Mouse (Mus musculus) MEL-GATA-1-ER (cell line): ENCODE data around the gene Wfdc5.

Source experiments
- DNase-seq: peaks from one replicate; pipeline ENCODE4 v3.0.0-alpha.2; 2012; ENCODE audit warnings: low read depth; ENCODE audit errors: extremely low read depth

Wfdc5 gene

DNA sequence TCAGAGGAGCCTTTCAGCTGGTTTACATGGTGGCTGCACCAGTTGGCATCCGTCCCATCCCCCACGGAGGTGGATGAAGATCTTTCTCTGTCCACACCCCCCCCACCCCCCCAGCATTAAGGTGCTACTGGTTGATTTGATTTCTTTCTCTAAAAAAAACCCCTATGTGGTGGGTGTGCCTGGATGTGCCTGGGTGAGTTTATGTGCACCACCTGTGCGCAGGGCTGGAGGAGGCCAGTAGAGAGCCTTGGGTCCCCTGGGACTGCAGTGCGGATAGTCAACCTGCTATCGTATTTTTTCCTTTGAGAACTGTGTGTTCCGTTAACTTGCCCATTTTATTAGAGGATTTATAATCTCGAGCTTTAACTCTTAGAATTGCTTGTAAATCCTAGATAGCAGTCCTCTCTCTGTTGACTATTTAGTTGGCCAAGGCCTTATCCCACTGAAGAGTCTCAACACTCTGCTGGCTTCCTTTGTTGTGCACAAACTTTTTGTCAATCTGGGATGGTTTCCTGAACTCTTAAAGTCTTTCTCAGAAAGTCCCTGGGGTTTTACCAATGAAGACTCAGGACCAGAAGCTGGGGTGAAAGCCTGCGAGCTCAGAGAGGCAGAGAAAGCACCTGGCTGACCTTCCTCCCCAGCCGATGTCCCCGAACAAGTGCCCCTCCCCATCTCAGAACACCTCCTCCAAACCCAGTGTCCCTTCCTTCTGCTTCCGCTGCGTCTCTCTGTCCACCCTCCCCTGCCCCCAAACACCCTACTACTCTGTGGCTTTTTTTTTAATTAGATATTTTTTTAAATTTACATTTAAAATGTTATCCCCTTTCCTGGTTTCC, 53.7 kb downstream of the Wfdc5 start:
- DNase-seq = no peak

DNA sequence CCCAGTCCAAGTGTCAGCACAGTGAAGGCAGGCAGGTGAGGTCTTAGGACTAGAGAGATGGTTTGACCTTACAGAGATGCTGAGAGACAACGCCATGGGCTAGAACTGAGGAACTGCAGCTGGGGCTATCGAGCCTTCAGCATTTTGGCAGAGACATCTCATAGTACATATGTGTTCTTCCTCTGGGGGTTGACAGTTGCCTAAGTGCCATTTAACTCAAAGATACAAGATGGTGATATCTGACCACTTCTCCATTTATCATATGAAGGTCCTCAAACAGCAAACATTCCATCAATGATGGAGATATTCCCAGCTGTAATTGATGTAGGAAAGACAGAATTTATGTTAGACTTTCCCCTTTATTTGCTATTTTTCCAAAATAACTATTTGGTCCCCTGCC, 55.2 kb downstream of the Wfdc5 start:
- DNase-seq = peak; percentile 6

DNA sequence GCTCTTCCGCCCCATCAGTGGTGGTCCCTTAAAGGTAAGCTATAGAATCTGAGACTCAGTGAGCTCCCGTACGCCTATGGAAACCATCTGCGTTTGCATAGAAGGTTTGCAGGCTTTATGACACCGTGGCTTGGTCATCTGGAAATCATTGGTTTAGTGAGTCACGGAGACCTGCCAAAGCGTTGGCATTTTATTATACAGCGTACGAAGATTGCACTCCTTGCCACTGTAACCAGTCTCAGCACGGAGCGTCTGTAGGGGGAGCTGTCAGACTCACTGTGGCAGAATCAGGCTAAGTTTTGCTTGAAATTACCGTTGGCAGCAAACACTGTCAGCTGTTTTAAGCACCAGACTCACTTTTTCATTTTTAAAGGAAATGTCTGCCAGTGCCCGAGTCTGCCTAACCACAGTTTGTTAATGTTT, 56.0 kb downstream of the Wfdc5 start:
- DNase-seq = no peak
